Mouse (Mus musculus) olfactory bulb, adult 2 months (tissue): ENCODE data around the gene Phxr2. TPM values are rescaled to one million over a fixed set of nuclear protein-coding genes. Genes with fewer than 3 reads are reported as not detected.

Source experiments
- H3K27ac ChIP-seq: fragments of 200-500 bp; 2 replicates; pipeline ENCODE4 v1.5.1; 2012; ENCODE audit warnings: low read depth, low read length; ENCODE audit not compliant: insufficient read depth
- H3K4me1 ChIP-seq: fragments of 200-500 bp; 2 replicates; pipeline ENCODE4 v1.6.1; 2012; ENCODE audit warnings: low read length; ENCODE audit not compliant: control insufficient read depth, insufficient read depth
- H3K4me3 ChIP-seq: fragments of 200-500 bp; 2 replicates; pipeline ENCODE4 v1.5.1; 2012; ENCODE audit warnings: mild to moderate bottlenecking, low read depth, low read length, moderate library complexity; ENCODE audit not compliant: insufficient read depth
- CTCF ChIP-seq: fragments of 200-500 bp; IDR thresholded peaks from 2 replicates; pipeline ENCODE4 v1.5.1; 2012; ENCODE audit warnings: low read depth, mild to moderate bottlenecking, low read length, moderate library complexity; ENCODE audit not compliant: insufficient read depth
- POLR2A ChIP-seq: fragments of 200-500 bp; IDR thresholded peaks from 2 replicates; pipeline ENCODE4 v1.6.1; 2012; ENCODE audit warnings: mild to moderate bottlenecking, low read depth, low read length, moderate library complexity; ENCODE audit not compliant: insufficient read depth
- WGBS: fragments of 180-500 bp; shearing (Covaris S2); methylation state at CpG from one replicate; pipeline ENCODE4 v1.1.7; 2018; 5-methylcytosine and 5-hydroxymethylcytosine counted together
- polyA plus RNA-seq: library from polyadenylated mRNA; stranded (reverse); fragments of >200 nt; gene quantifications from 2 replicates; pipeline ENCODE4 v1.2.4, GENCODE M21; 2012; ENCODE audit warnings: low replicate concordance; ENCODE audit not compliant: missing spikeins, insufficient read depth, insufficient read length

Phxr2 gene
- not detected in 2 replicates for polyA plus RNA-seq

DNA sequence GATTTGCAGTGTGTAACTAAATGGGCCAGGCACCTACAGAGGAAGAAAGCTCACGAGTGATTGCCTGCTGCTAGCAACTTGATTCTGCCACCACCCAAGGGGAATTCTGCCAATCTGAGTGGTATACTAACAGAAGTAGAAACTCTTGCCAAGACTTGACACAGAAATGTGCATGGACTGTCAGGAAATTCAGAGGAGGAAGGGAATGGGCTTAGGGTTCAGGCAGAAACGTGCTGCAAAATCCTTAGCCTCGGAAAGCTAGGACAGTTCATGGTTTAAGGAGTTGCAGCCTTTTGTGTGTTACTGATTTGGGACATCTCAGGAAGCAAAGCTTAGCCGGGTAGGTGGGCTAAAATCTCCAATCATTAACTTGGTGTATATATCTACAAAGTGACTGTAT, at the start of gene Phxr2:
Gene Phxr2 (minus strand): TSS at position 101 of the 400 bp plus-strand sequence.
- Histone ChIP-seq H3K4me1 (peaks cover 11% of the 10 kb centered on the region), H3K4me3 (no peak within 1 kb of the TSS), H3K27ac (no peak within 1 kb of the TSS)
- TF ChIP-seq CTCF (no peak), POLR2A (no peak)
- 76% methylated on average over 4 of the region's 4 CpGs for WGBS

DNA sequence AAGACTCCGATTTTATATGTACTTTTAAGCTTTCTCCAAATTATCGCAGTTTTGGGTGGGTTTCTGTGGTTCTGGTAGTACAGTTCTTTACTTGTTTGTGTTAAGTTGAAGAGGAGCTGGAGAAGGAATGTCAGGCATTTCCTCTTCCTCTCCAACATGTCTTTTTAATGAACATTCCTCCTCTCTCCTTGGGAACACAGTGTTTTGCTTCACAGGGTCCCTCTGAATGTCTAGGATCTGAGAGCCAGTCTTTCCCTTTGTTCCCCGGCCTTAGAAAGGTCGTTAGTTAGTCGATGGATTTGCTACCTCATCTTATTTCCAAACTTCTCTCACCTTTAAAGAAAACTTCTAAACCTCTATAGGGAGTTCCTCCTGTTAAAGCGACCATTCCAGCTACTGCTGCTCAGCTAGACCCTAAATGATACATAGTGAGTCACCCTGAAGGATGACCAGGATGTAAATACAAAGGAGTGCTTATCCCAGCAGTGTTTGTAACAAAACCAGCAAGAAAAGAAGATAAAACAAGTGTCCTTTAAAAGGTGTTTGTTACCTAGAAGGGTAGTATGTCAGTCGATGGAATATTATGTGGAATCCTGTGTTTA, 46.9 kb upstream of the Phxr2 start:
- 69% methylated on average over 7 of the region's 7 CpGs for WGBS
- Histone ChIP-seq H3K4me3 (no peak overlapping the region), H3K27ac (no peak overlapping the region), H3K4me1 (peaks cover 9% of the 10 kb centered on the region)
- no peak for TF ChIP-seq POLR2A
- no peak for TF ChIP-seq CTCF

DNA sequence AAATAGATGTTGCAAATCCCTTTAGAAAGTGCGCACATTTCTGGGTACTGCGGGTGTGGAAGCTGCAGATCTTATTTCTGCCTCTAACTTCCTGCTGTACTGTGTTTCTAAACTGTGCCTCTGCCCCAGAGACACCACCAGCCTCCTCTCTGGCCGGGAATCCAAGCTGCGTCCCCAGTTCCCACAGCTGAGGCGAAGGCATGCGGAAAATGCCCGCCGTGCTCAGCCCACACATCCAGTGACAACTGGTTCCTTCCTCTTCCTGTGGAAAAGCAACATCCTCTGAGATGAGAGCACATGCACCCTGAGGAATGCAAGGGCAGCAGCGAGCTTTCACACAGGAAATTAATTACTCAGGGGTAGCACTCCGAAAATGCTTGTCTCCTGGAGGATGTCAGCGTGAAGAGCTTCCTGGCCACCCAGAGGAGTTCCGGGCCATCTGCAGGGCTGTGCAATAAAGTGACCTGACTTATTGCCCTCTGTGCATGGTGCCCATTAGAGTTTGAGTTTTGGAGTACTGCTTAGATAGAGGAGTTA, 45.9 kb upstream of the Phxr2 start:
- 33% methylated on average over 12 of the region's 12 CpGs for WGBS
- H3K27ac ChIP-seq, result peak overlapping the region; percentile 45
- peaks cover 9% of the 10 kb centered on the region for H3K4me1 ChIP-seq
- TF ChIP-seq CTCF (no peak), POLR2A (no peak)
- H3K4me3 ChIP-seq, result no peak overlapping the region

DNA sequence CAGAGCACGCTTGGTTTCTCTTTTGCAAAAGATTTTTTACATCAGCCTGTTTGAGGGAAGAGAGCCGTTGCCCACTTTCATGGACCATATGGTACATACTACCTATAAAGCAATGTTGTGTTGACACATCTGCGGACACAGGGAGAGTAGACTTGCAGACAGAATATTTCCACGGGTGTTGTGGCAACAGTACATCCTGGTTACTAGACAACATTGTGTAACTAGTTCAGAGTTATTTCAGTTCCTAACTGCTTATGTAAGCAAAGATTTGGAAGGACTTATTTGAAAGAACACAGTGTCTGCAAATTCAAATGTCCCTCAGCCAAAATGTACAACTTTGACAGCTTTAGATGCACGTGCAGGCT, 43.6 kb upstream of the Phxr2 start:
- 81% methylated on average over 5 of the region's 5 CpGs for WGBS
- Histone ChIP-seq H3K4me1 (peaks cover 9% of the 10 kb centered on the region), H3K27ac (no peak overlapping the region), H3K4me3 (no peak overlapping the region)
- TF ChIP-seq CTCF (no peak), POLR2A (no peak)

DNA sequence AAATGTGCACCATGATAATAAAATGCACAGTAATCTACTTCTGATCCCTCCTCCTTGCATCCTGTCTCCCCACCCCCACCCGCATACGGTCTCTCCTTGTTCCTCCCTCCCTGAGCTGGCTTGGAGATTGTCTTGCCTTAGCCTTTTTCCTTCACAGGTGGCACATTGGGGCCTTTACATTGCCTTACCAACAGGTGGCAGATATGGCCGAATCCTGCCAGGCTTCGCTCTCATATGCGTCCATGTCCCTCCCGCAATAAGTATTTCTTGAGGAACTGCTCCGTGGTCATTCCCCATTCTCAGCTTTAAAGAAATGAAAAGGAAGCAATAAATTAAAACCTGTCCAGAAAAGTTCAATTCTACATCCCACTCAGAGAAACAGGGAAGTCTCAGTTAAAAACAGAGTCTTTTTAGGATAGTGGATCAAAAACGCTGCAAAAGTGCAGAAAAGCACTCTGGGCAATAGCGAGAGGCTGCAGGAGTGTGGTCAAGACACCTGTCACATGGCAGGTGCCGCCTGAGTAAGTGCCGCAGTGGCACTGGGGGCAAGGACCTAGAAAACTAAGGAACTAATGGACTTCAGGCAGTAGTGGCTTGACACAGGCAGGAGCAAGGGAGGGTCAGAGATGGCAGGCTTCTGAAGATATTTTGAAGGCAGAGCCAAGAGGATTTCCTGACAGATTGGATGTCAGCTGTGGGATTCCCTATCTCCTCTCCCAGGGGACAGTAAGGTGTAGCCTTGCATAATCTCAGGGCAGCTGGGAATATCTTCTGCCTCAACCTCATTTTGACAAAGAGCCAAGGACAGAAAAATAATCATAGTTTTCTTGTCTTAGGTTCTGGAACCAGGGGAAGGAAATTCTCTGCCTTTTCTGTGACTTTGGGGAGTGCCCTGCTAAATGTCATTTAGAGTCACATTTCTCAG, 43.0 kb upstream of the Phxr2 start:
- Histone ChIP-seq H3K4me3 (no peak overlapping the region), H3K27ac (no peak overlapping the region), H3K4me1 (peaks cover 9% of the 10 kb centered on the region)
- no peak for TF ChIP-seq POLR2A
- no peak for TF ChIP-seq CTCF
- WGBS, result 84% methylated on average over 11 of the region's 11 CpGs

DNA sequence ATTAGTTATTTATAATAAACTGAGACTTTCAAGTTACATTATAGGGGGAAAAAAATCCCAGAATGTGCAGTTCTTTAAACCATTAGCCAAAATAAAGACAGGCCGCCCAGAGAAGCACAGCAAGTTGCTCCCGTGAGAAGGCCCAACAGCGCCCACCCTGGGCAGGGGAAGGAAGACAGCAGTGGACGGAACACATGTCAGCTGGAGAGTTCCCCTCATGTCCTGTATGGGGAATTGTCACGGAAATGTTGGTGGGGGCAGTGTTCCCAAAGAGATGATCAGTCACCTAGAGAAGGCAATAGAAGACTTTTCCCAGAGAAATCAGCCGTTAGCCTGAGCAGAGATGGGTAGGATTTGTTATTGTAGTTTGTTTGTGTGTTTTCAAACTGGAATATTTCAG, 42.3 kb upstream of the Phxr2 start:
- peaks cover 9% of the 10 kb centered on the region for H3K4me1 ChIP-seq
- TF ChIP-seq CTCF (no peak), POLR2A (no peak)
- no peak overlapping the region for H3K4me3 ChIP-seq
- WGBS, result 88% methylated on average over 6 of the region's 6 CpGs
- no peak overlapping the region for H3K27ac ChIP-seq

DNA sequence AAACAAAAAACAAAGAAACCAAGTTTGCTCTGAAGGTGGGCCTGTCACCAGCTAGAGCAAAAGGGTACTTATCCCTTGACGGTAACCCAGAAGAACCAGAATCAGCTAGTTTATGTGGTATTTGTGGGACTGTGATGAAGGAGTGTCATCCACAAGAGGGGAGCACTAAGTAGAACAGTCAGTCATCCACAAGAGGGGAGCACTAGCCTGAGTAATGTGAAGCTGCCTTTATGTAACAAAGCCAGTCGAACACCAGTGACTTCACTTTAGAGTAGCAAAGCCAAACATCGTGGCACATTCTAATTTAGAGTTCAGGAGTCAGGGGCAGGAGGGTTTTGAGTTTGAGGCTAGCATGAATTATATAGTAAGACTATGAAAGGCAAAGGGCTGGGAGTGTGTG, 40.3 kb upstream of the Phxr2 start:
- WGBS, result 53% methylated on average over 3 of the region's 3 CpGs
- TF ChIP-seq CTCF, result no peak
- TF ChIP-seq POLR2A, result no peak
- peaks cover 7% of the 10 kb centered on the region for H3K4me1 ChIP-seq
- no peak overlapping the region for H3K4me3 ChIP-seq
- no peak overlapping the region for H3K27ac ChIP-seq

DNA sequence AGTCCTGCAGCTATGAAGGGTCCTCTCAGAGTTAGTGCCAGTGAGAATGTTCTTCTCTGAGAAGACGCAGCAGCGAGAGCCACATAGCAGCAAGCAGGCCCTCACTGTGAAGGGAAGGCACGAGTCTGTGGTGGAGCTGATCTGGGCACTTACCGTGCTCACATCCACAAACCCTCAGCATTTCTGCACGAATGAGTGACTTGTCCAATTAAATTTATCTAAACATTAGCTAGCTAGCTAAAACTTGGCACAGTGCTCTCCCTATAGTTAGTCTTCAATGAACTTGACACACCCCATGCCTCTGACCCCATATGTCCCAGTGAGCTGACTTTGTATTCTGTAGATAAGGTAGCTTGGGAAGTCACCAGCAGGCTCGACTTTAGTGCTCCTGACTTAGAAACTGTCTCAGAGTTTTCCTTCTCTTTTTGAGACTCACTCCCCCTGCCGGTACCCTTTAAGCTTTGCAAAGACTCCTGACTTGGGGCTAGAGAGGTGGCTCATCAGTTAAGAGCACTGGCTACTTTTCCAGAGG, 39.7 kb upstream of the Phxr2 start:
- no peak overlapping the region for H3K4me3 ChIP-seq
- TF ChIP-seq CTCF (no peak), POLR2A (no peak)
- WGBS, result 82% methylated on average over 7 of the region's 7 CpGs
- H3K4me1 ChIP-seq, result peaks cover 3% of the 10 kb centered on the region
- H3K27ac ChIP-seq, result no peak overlapping the region
